Mouse (Mus musculus) right cerebral cortex, adult 2 months (tissue): ENCODE results near the gene Cdkn3.
A peak's percentile ranks its signal among the peaks of the same experiment; 100 is the strongest.
"Not testable (repeated sequence)": the region's sequence is repeated elsewhere in the genome, so short reads cannot be mapped to it uniquely, and the experiment has no call there.

Source experiments
- DNase-seq, 2 experiments: peaks; one replicate each; pipeline ENCODE4 v3.0.0; 2021 to 2022; ENCODE audit warnings: low spot score in 2 of 2

Gene Cdkn3

DNA sequence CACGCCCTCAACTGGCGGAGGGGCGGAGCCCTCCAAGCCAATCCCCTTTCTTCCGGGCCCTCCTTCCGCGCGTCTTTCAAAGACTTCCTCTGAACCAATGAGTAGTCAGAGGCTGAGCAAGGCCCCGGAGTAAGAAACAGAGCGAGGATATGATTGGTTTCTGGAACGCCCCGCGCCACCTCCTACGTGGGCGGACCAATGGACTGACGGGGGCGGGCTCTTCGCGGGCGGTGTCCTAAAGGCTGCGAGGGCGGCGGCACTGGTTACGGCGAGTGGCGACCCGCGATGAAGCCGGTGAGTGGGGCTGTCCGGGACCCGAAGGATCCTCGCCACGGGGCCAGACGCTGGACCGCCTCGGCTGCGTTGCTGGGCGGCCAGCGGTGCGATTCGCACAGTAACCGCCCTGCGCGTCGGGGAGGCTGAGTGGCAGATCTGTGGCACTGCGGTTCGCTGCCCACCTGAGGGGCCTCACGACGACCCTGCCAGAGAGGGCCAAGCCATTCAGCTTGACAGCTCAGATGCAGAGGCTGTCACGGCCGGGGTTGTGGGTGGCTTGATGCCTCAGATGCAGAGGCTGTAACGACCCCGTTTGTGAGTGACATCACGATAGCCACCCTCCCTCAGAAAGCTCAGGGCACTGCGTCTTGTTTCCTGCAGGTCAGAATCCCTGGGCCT lies at the start of gene Cdkn3:
Gene Cdkn3 (plus strand): TSS at position 187 of the 675 bp plus-strand sequence.
- DNase-seq, result peak; percentile 86 to 87

DNA sequence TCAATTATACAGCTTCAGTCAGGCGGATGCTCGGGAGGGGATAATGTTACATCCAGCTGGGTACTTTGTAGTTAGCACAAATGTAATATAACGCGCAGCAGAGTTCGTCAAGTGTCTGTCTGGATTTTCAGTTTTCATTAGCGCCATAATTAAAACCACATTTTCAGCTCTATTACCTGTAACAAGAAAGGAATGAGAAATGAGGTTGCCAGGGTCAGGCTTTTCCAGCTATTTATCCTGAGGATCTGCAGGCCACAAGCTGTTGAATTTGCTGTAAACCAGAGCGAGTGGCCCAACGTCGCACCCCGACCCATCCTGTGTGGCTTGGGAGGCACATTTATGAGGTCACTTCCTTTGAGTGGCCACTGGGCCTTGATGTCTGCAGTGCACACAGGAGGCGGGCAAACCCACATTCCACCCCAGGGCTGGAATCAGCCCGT lies 41.8 kb upstream of the Cdkn3 start:
- no peak for DNase-seq

DNA sequence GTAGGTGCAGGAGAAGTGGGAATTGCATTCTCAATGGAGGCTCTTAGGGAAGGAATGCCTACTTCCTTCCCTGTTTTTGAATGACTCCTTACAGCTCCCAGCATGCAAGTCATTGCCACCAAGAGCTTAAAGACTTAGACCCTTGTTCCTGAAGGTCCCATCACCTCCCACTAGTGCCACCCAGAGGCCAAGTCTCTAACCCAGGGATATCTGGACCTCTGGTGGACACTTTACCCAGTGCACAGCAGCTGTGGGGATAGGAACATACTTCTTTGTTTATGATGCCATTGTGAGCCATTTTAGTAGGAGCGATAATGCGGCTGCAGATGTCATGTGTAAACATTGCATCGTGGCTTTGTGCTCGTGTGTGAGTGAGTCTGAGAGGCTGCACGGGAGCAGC lies 38.3 kb upstream of the Cdkn3 start:
- DNase-seq, result peak in 1 of 2 experiments; percentile 8

DNA sequence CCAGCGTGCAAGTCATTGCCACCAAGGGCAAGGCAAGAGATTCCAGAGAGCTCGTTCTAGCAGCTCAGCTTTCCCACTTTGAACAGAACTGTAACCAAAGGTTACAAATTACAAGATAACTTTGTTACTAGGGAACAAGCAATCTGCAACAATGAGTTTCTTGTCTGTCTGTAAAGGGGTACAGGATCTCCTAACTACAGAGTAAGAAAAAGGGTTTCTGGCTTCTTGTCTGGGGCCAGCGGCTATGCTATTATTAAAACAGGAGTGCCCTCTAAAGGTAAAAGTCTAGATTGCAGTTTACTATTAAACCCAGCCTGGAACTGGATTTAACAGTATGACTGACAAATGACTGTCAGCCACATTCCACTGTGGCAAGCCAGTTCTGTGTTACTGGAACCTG lies 36.5 kb upstream of the Cdkn3 start:
- DNase-seq, result peak in 1 of 2 experiments; percentile 9

DNA sequence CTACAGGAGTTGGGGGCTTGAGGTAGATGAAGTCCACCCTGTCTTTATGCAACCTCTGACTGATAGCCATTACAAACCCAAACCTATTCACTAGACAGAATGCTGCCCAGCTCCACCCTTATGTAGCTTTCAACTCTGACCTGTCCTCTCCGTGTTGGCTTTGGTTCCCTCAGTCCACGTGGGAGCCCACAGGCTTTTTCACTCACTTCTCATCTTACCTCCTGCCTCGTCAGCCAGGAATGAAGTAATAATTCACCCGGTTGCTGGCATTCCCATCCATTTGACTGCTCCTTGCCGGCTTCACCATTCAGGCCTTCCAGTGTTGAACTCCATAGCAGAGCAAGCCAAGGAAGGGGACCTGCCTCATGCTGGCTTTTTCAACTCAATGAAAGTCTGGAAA lies 35.4 kb upstream of the Cdkn3 start:
- DNase-seq, result no peak

DNA sequence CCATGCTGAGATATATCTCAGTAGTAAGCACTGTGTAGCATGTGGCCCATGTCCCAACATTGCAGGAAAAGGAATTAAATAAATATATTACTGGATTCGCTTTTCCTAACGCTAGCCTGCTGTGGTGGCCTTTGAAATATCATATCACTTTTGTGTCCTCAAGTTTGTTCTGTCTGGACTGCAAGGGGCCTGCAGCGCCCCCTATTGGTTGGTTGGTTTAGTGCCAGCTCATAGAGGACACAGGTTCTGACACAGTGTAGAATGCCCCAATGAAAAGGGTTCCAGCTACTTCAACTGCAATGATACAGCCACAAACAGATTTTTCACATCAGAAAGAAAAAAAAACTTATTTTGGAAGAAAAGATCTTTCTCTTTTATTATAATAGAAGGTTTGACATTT lies 34.6 kb upstream of the Cdkn3 start:
- DNase-seq, result peak in 1 of 2 experiments; percentile 7

DNA sequence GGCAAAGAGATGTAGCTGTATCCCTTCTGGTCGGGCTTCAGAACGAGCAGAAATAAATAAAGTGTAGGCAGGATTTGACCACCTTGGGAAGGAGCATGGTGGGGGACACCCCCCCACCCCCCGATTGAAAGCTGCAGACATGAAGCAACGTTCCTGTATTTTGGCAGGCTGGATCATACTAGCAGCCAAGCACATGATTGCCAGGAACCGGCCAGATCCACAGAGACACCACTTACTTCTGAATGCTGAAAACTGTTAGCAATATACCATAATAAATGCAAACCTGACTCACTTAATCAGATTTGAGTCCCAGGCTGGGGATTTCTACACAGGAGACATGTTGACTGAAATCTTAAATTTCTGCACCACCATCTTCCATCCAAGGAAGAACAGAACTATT lies 26.1 kb upstream of the Cdkn3 start:
- no peak for DNase-seq

DNA sequence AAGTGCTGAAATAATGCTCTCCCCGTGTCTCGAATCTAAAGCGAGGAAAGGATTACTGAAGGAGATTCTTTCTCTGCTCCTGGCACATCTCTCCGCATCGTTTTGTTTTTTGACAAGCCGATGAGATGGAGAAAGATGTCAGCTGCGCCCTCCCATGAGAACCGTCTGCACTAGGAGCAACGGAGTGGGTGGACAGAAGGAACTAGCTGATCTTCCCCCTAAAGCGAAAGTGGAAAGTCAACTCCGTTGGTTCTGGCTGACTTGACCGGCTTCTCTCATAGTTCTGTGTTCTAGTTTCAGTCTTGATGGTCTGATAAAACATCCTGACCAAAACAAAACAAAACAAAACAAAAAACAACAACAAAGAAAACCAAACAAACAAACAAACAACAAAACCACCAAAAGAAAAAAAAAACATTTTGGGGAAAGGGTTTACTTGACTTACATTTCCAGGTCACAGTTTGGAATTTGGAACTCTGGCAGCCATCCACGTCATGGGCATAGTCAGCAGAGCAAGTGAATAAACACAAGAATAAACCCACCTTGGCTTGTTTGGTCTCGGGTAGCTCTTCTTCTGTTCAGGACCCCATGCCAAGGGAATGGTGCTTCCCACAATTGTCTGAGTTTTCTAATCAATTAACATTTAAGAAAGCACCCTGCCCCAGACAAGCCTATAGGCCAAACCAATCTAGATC lies 25.4 kb upstream of the Cdkn3 start:
- no peak for DNase-seq

DNA sequence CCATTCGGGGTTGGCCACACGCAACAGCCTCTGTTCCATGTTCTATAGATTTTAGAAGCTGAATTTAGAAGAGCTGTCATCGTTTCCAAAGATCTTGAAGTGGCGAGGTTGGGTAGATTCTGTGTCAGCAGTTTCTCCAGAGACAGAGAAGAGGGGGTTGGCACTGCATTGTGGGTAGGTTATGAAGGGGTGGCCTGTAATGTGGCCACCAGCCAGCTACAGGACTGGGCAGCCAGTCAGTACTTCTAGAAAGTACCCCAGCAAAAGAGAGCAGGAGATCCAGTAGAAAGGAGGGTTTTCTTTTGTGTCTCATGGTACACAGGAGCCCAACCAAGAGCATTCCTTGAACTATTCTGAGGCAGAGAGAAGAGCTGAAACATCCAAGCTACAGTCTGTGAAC lies 24.0 kb upstream of the Cdkn3 start:
- no peak for DNase-seq

DNA sequence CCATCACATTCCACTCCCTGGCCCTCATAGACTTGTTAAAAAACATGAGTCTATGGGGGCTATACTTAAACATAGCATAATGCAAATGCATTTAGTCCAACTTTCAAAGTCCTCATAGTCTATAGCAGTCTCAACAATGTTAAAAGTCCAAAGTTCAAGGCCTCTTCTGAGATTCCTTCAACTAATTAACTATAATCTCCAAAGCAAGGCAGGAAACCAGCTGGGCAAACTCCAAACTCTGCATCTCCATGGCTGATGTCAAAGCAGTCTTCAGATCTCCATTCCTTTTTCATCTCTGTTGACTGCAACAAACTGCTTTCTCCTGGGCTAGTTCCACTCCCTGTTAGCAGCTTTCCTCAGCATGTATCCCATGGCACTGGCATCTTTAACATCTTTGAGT lies 23.0 kb upstream of the Cdkn3 start:
- DNase-seq, result not testable (repeated sequence)

DNA sequence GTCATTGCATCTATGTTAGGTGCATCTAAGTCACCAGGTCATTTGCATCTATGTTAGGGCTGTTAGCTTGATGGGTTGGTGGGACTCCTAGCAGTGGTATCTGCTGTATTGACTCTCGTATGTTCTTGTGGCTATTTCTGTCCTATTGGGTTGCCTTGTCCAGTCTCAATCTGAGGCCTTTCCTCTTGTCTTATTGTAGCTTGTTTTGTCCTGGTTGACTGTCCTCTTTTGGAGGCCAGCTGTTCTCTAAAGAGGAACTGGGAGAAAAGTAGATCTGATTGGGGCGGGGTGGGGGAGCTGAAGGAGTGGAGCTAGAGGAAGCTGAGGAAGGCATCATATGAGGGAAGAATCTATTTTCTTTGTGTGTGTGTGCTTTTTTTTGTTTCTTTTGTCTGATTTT lies 17.7 kb upstream of the Cdkn3 start:
- DNase-seq, result no peak

DNA sequence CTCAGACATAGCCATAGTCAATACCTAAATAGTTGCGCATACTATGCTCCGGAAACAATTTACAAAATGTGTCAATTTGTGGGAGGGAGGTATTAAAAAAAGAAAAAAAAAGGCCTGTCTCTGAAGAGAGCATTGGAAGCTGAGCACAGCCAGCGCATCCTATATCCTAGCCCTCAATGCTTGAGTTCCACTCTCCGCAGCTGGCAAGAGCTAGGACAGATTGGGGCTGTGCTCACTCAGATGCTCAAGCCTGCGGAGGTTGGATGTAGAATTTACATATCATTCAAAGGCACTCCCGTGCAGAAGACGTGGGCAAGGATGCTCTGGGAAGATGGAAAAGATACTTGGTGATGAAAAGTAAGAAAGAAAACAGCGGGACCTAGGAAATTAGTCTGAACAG lies 14.9 kb upstream of the Cdkn3 start:
- no peak for DNase-seq

DNA sequence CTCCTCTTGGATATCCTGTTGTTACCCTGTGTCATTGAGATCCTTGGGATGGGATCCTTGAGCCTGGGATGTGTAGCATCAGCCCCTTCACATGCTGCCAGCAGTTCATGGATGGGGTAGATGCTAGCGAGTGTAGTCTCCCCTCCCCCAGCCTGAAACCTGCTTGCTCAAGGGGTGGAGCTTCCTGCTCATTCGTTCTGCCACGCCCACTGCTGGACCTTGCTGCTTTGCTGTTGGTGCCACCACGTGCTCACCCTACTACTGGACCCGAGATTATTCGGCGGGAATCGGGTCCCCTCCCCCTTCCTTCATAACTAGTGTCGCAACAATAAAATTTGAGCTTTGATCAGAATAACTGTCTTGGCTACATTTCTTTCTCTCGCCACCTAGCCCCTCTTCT lies 6.0 kb upstream of the Cdkn3 start:
- not testable (repeated sequence) for DNase-seq

DNA sequence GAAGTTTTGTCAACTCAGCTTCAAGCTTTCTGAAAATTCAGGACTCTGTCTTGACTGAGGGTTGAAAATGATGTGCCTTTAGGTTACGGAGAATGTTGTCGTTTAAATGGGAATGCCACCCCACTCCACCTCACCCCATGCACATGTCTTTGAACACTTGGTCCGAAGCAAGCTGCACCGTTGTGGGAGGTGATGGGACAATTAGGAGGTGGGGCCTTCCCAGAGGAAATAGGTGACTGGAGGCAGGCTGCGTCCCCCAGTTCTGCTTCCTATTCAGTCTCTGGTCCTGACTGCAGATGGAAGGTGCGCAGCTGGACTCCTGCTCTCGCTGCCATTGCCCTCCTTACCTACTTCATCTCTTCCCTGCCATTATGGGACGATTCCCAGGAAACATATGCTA lies 4.5 kb upstream of the Cdkn3 start:
- no peak for DNase-seq

DNA sequence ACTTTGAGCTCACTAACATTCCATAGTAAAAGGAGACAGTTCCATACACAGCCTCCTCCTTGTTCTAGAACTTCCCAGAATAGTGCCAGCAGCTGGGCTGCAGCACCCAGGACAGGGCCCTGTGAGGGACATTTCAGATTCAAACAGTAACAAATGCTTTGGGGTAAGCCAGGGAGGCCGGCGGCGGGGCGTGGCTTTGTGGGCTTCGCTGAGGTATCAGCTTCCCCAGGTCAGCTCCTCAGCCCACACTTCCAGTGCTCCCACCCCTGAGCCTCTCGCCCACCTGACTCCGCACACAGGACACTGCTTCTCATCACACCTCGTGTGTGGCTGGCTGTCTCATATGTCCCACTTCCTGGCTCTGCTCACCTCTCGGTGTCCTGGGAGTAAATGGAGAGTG lies 2.6 kb upstream of the Cdkn3 start:
- no peak for DNase-seq

DNA sequence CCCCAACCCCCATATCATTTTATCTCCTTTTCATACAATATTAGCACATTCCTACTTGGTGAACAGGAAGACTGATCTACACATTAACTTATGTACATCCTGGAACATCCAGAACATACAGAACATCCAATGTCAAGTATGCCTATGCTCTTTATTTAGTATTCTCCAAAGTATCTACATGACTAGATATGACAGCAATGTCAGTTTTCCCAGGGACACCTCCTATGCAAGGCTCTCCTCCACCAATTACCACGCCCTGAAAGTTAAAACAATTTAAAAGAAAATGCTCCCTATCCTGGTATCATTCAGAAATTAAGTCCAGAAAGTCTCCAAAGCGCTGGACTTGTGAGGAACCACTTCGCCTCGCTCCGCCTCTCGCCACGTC lies 379 bp upstream of the Cdkn3 start:
- no peak for DNase-seq

DNA sequence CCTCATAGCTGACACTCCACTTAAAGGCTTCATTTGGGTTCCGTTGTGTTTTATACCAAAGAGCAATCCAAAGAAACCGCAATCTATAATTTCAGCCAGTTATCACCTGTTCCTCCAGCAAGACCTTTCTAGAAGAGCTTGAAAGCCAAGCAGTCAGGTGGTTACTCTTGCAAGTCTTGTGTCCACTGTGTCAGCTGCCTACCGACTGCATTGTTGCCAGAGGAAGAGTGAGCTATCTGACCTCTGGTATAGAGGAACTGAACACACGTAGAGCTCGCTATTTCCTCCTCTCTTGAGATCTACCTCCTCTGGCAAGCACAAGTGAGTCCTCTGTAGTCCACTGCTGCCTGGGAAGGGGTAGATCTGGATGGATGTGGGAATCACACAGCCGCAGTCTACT lies 845 bp downstream of the Cdkn3 start:
- DNase-seq, result no peak

DNA sequence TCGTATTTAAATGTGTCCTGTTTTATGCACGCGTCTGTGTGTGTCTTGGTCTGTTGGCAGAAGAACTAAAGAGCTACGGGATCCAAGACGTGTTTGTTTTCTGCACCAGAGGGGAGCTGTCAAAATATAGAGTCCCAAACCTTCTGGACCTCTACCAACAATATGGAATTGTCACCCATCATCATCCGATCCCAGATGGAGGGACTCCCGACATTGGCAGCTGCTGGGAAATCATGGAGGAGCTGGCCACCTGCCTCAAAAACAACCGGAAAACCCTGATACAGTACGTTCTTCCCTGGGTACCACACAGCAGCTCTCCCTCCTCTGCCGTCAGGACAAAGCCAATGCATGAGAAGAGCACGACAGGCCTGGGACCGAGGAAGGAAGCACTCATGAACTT lies 6.8 kb downstream of the Cdkn3 start:
- peak in 1 of 2 experiments; percentile 12 for DNase-seq

DNA sequence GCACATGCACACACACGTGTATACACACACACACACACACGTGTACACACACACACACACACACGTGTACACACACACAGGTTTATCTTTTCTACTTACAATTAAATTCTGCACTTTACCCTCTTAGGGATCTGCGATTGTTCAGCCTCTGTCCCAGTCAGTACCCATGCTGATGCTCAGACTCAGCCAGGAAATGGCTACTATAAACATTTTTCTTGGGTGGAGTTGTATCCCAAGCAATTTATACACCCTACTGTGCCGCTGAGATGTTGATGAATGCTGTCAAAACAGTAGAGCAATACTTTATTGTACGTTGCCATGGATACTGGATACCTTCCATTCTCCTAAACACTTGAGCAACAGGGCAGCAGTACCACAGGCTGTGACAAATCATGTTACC lies 9.7 kb downstream of the Cdkn3 start:
- no peak for DNase-seq

DNA sequence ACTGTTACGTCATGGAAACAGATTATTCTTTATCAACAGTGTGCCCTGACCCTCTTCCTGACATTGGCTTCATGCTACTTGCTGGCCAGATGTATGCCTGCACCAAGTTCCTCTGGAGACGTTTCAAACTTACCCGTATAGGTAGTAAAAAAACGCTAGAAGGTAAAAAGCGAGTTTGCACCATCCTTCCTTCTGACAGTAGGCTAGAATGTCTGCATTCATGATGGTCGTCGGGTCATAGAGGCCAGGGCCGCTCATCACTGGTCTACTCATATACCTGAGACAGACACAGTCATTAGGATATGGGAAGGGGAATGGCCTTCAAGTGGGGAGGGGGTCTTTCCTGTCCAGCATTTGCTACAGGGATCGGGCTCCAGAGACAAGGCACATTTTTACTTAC lies 18.4 kb downstream of the Cdkn3 start:
- no peak for DNase-seq

DNA sequence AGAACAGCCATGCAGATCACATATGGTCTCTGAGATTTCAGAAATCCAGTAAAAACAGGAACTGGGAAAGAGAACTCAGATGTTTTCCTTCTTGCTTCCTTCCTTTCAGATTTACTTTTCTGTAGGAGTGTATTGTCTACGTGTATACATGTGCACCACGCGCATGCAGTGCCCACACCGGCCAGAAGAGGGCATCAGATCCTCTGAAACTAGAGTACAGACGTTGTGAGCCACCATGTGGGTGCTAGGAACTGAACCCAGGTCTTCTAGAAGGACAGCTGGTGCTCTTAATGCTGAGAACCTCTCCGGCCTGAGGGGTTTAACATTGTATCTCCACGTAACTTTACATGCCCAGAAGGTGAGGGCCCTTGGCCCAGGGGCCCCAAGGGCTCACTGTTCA lies 18.9 kb downstream of the Cdkn3 start:
- no peak for DNase-seq

DNA sequence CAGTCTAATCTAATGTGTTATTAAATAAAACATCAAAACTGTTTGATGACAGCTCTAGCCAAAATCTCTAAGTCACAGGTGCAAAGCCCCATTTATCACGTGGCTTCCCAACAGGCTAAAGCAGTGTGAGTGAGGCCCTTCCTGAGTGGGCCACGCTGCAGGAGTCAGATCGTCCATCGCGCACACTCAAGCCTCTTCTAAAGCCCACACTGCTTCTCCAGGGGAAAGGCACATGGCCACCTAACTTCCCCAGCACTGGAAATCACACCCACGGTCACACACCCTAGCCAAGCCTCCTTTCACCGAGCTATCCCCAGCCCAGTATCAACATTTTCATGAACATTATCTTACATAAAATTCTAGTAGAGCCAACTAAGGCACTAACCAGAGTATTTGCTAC lies 20.7 kb downstream of the Cdkn3 start:
- no peak for DNase-seq

DNA sequence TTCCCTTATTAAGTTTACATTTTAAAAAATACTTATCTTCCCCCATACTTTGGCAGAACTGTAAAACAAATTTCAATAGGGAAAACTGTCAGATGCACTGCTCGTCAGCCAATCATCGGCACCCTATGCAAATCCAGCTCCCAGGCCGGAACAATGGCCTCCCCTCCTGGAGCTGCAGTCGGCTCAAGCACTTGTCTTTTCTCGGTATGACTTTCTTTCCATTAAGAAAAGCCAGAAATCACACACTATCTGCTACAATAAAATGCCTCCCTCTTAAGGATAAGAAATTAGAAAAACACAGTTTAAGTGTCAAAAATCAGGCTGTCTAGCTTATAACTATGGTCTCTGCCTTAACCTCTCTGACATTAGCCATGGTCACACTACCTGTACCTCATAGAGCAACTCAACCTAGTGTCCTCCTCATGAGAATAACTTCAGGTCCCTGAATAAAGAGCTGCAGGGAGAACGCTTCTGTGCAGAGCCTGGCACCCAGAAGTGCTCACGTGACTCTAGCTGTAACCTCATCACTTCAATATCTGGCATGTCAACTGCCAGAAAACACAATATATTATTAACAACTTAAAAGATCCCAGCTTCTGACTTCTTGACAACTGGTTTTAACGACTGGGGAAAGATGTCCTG lies 22.0 kb downstream of the Cdkn3 start:
- DNase-seq, result no peak
